Mouse (Mus musculus): Measurements from ENCODE around the gene Duxbl1.
"Not testable (repeated sequence)": the region's sequence is repeated elsewhere in the genome, so short reads cannot be mapped to it uniquely, and the experiment has no call there.

The Duxbl1 gene

DNA sequence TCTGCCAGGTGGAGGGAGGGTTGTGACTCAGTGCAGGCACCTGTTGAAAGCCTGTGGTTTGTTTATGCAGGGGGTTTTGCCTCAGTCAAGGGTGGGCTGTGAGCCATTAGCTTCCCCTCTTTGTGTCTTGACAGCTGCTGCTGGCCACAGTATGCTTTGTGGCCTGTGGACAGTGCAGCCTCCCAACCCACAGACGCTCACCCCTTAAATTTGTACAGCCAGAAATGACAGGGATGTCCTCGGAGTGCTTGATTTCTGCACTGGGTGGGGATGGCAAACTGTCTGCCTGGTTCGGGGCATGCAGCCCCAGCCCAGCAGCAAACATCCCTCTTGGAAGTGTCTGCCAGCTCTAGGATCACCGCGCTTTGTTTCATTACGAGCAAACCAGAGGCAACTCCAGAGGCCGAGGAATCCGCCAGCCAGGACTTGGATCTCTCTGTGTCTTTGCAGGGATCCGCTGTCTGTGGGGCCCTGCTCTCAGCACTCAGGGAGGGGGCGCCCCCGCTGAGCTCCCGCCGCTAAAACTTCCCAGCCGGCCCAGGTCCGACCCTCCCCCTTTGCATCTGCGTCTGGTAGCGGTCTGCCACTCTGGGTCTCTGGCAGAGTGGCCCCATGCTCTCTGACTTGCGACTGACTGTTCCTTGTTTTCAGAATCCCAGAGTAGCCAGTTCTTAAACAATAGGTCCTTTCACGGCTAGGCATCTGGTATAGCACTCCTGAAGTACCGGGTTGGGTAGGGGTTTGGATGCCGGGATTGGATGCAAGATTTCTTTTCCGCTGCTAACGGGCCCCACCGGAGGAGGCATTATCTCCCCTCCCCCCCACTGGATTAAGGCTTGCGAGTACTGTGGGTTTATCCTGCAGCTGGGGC is at the start of gene Duxbl1:
Duxbl1 (plus strand) TSS at position 207 of the 871 bp plus-strand sequence.
- DNase-seq: not testable (repeated sequence)

- DNase-seq: not testable (repeated sequence)
These were observed 41.3 kb upstream of the Duxbl1 start for GRCm38 (mm10) chr14:25936867-25937630.

GRCm38 (mm10) chr14:25938004-25938403 is 40.4 kb upstream of the Duxbl1 start, which contains the start of gene Cphx1:
Gene Cphx1 (plus strand): TSS chr14:25938304.
- not testable (repeated sequence) for DNase-seq

GRCm38 (mm10) chr14:25957861-25958260 is 20.5 kb upstream of the Duxbl1 start:
- DNase-seq: not testable (repeated sequence)

DNA sequence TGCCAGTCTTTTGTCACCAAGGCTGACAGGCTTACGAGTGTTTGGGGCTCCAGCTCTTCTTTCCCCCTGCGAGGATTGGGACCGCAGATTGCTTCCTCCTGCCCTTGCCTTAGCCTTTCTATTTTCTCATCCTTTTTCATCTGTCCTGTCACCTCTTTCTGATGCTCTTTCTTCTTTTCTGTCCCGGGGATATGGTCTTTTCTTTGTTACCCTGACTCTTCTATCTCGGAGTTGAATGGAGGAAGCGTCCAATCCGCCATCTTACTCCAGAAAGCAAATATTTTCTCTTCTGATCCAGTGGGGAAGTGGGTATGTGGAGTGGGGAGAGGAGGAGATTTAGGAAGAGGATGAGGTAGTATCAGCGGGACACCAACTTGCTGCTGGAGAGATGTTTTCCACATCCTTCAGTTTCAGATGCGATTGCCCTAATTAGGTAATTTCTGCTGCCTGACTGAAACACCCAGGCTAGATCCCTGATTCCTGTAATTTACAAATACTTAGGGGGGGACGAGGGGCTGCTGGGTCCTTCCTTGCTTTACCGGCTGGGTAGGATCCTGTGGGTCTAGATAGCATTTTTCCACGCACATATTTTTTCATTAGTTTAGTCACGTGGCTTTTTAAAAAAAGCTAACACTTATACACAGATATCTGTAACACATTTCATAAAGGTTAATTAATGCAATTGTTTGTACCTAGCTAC is 1.0 kb downstream of the Duxbl1 start:
- DNase-seq: not testable (repeated sequence)

DNA sequence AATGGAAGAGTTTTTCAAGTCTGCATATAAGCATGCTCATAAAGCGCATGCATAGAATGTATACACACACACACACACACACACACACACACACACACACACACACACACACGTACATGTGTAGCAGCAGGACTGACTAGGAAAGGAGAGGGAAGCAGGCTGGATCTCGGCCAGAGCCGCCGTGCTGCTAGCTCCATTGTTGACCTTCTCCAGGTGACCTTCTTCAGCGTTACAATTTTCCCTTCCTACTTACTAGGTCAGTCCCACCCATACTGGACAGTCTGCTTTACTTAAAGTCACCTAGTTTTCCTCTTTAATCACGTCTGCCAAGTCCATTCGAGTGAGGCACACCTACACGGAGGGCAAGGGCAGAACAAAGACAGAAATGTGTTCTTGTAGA is 3.5 kb downstream of the Duxbl1 start:
- DNase-seq: peak; percentile 6 to 49

GRCm38 (mm10) chr14:26007462-26007861 is 29.1 kb downstream of the Duxbl1 start:
- DNase-seq: not testable (repeated sequence)

GRCm38 (mm10) chr14:26016414-26016813 is 38.0 kb downstream of the Duxbl1 start:
- DNase-seq: not testable (repeated sequence)

GRCm38 (mm10) chr14:26021555-26021954 is 43.2 kb downstream of the Duxbl1 start:
- not testable (repeated sequence) for DNase-seq

- not testable (repeated sequence) for DNase-seq
These were observed 44.5 kb downstream of the Duxbl1 start for GRCm38 (mm10) chr14:26022831-26023230.

- not testable (repeated sequence) for DNase-seq
These were observed 47.3 kb downstream of the Duxbl1 start for GRCm38 (mm10) chr14:26025653-26026052.

DNA sequence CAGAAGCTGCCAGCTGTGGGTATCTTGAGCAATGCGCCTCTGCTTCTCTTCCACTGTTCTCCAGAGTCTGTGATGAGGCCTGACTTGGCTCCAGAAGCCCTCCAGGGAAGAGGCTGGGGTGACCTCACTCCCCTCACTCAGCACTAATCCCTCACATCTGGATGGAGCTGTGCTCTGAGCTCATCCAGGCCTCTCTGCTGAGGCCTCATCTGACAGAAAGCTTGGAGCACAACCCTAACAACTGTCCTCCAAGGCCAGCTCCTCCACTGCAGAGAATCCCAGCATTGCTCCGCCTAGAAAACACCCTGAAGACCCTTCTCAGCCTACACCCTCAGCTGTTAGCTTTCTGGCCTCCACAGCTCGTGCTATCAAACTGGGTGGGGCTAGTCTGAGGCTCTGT is 56.0 kb downstream of the Duxbl1 start:
- DNase-seq: not testable (repeated sequence)

DNA sequence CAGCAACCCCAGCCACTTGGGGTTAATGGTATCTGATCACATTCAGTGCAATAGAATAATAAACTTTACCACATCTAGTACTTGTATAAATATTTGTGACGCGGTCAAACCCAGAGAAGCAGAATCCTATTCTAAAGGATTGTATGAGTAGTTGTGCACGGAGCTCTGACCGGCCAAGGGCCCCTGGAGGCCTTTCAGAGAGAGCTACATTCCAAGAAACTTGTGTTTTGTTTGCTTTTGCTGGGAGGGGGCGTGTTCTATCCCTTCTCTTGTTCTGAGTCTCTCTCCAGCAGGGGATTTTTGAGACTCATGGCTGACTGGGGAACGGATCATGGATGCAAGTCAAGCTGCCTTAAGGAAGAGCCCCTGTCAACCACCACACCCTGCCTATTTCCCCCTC is 57.1 kb downstream of the Duxbl1 start:
- DNase-seq: not testable (repeated sequence)

Measured in lung, postnatal 4 days (tissue).